Mouse (Mus musculus) MEL (cell line): ENCODE data around the gene Ccsap.

Experiments
- CHD2 ChIP-seq: IDR thresholded peaks from 2 replicates; pipeline ENCODE4 v1.6.1; 2011; ENCODE audit warnings: low read length, improper control_type of control experiment
- CTCF ChIP-seq, 3 experiments: IDR thresholded peaks in 2 of 3; conservative IDR thresholded peaks in 1 of 3; 2 replicates each; pipeline ENCODE4 v1.5.1; 2011 to 2012; ENCODE audit warnings: low read length in 3 of 3, low read depth in 2 of 3, mild to moderate bottlenecking in 2 of 3, improper control_type of control experiment in 1 of 3, inconsistent platforms in 1 of 3, mixed read lengths in 1 of 3, moderate library complexity in 1 of 3; ENCODE audit not compliant: control insufficient read depth in 1 of 3, insufficient read depth in 1 of 3, poor library complexity in 1 of 3, severe bottlenecking in 1 of 3
- EP300 ChIP-seq, 2 experiments: IDR thresholded peaks; 2 replicates each; pipeline ENCODE4 v1.6.1; 2011; ENCODE audit warnings: improper control_type of control experiment in 2 of 2, low read length in 2 of 2, low read depth in 1 of 2, mild to moderate bottlenecking in 1 of 2
- ETS1 ChIP-seq: IDR thresholded peaks from 2 replicates; pipeline ENCODE4 v1.6.1; 2012; ENCODE audit warnings: low read depth, mild to moderate bottlenecking, inconsistent platforms, low read length, improper control_type of control experiment, moderate library complexity
- GABPA ChIP-seq: IDR thresholded peaks from 2 replicates; pipeline ENCODE4 v1.6.1; 2012; ENCODE audit warnings: low read depth, mild to moderate bottlenecking, inconsistent platforms, low read length, improper control_type of control experiment, moderate library complexity
- MXI1 ChIP-seq: IDR thresholded peaks from 2 replicates; pipeline ENCODE4 v1.6.1; 2011; ENCODE audit warnings: mild to moderate bottlenecking, low read depth, low read length, improper control_type of control experiment
- MYB ChIP-seq: IDR thresholded peaks from 2 replicates; pipeline ENCODE4 v1.6.1; 2011; ENCODE audit warnings: mild to moderate bottlenecking, low read depth, low read length, improper control_type of control experiment
- POLR2A ChIP-seq, 2 experiments: IDR thresholded peaks; 2 replicates each; pipeline ENCODE4 v1.6.1; 2011 to 2012; ENCODE audit warnings: low read length in 2 of 2, mild to moderate bottlenecking in 2 of 2, control low read depth in 1 of 2, improper control_type of control experiment in 1 of 2, low read depth in 1 of 2, moderate library complexity in 1 of 2; ENCODE audit not compliant: control insufficient read depth in 1 of 2, insufficient read depth in 1 of 2, poor library complexity in 1 of 2
- USF1 ChIP-seq: IDR thresholded peaks from 2 replicates; pipeline ENCODE4 v1.6.1; 2014; ENCODE audit warnings: low read depth, mild to moderate bottlenecking, inconsistent platforms, low read length, improper control_type of control experiment, moderate library complexity
- ZC3H11A ChIP-seq: IDR thresholded peaks from 2 replicates; pipeline ENCODE4 v1.6.1; 2012; ENCODE audit warnings: low read depth, mild to moderate bottlenecking, inconsistent platforms, low read length, improper control_type of control experiment
- ZMIZ1 ChIP-seq: IDR thresholded peaks from 2 replicates; pipeline ENCODE4 v1.6.1; 2012; ENCODE audit warnings: low read depth, mild to moderate bottlenecking, inconsistent platforms, low read length, improper control_type of control experiment, moderate library complexity
- ZNF384 ChIP-seq: IDR thresholded peaks from 2 replicates; pipeline ENCODE4 v1.6.1; 2012; ENCODE audit warnings: low read depth, mild to moderate bottlenecking, inconsistent platforms, low read length, improper control_type of control experiment

DNA sequence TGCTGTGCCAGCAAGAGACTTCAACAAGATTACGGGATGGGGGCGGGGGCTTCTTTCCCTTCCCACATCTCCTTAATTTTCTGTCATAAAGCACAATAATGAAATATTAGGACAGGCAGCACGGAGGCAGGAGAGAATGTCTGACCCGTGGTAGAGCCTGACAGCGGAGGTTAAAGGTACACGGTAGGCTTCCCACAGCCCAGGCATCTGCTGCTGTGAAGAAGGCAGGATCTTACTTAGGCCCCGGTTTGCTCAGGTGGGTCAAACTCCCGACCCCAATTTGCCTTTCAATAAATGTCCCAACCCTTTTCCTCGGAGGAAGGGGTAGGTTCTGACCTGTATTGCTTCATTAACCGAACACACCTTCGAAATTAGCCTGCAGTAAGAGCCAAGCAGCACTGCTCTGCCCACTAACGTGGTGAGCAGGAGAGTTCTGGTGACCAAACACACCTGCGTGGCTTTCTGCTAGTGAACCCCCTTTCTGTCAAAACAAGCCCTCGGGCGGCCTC lies 54.7 kb downstream of the Ccsap start:
- TF ChIP-seq EP300 (IDR thresholded peaks at IDR 0.05; ENCODE audit: low read depth in 1 of 2, low read length in 2 of 2) = no peak
- TF ChIP-seq POLR2A (IDR thresholded peaks at IDR 0.05; ENCODE audit: control insufficient read depth in 1 of 2, insufficient read depth in 1 of 2, low read depth in 1 of 2, low read length in 2 of 2, poor library complexity in 1 of 2) = no peak
- TF ChIP-seq CHD2 = no peak
- TF ChIP-seq ETS1 = no peak
- no peak for TF ChIP-seq CTCF (IDR thresholded peaks at IDR 0.05 in 2 of 3, conservative IDR thresholded peaks at IDR 0.05 in 1 of 3; ENCODE audit: control insufficient read depth in 1 of 3, insufficient read depth in 1 of 3, low read depth in 2 of 3, low read length in 3 of 3, poor library complexity in 1 of 3, severe bottlenecking in 1 of 3)
- TF ChIP-seq USF1 = no peak
- no peak for TF ChIP-seq ZNF384
- no peak; the same call in 1 of the 2 replicates for TF ChIP-seq MXI1
- TF ChIP-seq ZMIZ1 = no peak
- TF ChIP-seq ZC3H11A = no peak
- no peak for TF ChIP-seq MYB
- no peak for TF ChIP-seq GABPA
